Mouse (Mus musculus): ENCODE results near the gene Dhh.
"Not testable (repeated sequence)": the region's sequence is repeated elsewhere in the genome, so short reads cannot be mapped to it uniquely, and the experiment has no call there.

Dhh gene

DNA sequence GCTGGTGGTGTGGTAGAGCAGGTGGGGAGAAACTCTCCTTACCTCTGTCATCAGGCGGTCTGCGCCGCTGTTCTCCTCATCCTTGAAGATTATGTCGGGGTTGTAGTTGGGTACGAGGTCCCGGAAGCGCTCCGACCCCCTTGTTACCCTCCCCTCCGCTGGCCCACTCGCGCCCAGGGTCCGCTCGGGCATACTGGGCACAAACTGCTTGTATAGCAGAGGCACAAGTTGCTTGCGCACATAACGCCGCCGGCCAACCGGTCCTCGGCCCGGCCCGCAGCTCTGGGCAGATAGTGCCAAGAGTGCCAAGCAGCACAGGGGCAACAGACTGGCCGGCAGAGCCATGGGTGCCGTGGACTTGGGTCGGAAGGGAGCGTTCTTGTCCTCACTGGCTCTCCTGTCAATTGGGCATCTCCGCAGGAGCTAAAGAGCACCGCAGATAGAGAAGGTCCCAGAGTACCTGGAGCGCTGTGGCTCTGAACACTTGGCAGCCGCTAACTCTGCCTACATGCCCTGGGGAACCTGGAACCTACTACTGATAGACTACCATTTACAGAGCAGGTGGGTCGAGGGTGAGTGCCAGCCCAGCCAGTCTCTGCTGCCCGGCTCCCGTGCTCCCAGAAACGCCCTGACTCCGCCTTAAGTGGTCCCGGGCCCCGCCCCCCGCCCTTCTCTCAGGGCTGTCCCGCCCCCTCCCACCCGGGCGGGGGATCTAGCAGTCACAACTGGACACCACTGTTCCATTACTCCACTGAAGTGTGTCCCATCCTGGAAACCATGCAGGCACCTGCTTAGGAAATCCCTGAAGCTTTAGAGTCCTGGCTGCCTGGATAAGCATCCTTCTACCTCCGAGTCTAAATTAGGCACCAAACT lies at the start of gene Dhh:
TSS of gene Dhh (minus strand) at position 613 of the 873 bp plus-strand sequence.
- no peak for DNase-seq (ENCODE audit: low read depth, low spot score)

DNA sequence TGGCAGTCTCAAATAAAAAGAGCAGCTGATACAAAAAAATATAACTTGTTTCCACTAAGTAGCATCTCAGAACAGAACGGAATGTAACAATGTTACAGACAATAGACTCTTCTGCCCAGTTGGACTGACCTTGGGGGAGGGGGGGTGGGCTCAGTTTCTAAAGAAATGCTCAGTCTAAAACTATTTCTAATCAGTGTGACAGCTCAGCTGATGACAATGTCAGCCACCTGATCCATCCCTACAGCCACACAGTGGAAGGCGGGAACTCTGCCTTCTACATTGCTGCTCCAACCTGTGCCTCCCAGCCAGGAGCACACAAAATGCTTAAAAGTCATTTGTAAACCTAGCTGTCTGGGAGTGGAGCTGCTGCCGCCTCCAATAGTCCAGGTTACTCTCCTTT lies 49.5 kb upstream of the Dhh start:
- no peak for DNase-seq (ENCODE audit: low read depth, low spot score)

DNA sequence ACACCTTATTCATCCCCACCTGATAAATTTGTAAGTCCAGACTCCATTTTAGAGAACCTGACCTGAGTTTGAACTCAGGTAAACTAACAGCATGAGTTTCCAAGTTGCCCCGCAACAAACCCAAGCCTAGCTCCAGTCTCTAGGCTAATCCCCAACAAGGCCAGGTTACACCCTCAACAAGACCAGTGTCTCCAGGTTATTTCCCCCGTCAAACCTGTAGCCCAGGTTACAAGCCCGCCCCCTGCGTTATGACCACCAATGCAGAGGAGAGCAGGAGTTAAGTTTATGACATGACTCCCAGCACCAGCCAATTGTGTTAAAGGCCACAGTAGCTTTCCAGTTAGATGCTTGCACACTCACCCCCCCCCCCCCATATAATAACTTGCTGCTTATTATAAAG lies 44.8 kb upstream of the Dhh start:
- no peak for DNase-seq (ENCODE audit: low read depth, low spot score)

DNA sequence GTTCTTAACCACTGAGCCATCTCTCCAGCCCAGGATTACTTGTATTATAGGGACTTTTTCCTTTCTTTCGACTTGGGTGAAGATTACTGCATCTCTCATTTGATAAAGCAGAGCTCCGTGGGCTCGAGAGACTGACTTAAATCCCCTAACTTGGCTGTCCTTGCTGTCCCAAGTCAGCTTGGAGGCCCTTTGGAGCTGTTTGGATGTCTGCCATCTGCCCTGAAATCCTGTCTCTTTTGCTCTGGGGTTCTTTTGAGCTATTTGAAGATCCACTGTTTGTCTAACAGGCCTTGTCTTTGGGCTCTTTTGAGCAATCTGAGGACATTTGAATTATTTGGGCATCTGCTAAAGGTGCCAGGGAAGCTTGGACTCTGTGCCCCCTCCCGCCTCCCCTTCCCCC lies 43.7 kb upstream of the Dhh start:
- DNase-seq (ENCODE audit: low read depth, low spot score) = no peak

DNA sequence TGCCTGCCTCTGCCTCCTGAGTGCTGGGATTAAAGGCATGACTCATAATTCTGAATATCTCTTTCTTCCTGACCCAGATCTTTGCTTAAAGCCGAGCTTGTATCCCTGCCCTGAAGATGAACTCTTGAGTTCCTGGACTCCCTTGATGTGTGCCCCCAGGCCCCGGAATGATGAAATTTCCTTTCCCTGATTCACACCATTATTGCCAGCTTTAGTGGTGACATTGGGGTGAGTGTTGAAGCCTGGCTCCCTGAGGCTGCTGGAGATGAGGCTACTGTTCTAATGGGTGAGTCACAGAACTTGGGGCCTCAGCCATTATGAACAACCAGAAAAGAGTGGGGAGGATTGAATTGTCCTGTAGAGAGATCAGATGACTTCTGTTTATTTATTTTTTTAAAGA lies 43.2 kb upstream of the Dhh start:
- DNase-seq (ENCODE audit: low read depth, low spot score) = no peak

DNA sequence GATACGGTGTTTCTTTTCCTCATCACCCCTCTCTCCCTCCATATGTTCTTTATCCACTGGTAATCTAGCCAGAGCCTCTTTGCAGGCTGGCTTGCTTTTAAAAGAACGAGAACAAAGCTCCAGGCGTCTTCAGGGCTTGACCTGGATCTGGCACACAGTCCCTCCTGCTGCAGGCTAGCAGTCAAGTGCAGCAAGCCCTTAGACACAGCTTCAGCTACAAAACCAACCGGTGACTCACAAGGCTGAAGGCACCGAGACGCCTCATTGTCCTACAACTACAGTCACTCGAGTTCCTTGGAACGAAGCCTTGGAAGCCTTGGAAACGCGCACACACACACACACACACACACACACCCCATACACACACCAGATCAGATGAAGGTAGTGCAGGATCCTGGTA lies 42.5 kb upstream of the Dhh start:
- DNase-seq (ENCODE audit: low read depth, low spot score) = peak; percentile 78

DNA sequence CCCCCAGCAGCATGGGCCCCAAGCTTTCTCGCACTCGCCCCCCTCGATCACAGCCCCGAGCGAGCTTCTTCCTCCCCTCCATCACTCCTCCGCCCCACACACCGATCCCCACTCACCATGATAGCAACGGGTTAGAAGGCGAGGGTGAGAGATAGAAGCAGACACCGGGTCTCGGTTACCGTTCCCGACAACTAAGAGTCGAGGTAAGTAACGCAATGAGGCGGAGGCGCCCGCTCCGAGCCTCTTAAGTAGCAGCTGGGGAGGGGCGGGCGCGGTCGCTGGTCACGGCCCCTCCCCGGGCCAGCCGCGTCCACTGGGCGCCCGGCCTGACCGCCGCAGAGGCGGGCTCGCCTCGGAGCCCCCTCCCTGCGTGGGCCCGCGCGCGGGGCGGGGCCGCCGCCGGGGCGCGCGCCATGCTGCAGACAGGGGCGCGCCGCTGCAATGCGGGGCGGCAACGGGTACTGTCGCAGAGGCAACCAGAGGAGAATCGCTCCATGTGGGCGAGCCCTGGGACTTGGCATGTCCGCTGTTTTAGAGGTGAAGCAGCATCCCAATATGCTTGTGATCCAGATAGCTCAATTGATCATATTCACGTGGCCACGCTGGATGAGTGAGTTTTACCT lies 36.0 kb upstream of the Dhh start, which contains the start of gene Tuba1b:
TSS of gene Tuba1b (minus strand) at position 349 of the 623 bp plus-strand sequence.
- DNase-seq (ENCODE audit: low read depth, low spot score) = peak; percentile 96

DNA sequence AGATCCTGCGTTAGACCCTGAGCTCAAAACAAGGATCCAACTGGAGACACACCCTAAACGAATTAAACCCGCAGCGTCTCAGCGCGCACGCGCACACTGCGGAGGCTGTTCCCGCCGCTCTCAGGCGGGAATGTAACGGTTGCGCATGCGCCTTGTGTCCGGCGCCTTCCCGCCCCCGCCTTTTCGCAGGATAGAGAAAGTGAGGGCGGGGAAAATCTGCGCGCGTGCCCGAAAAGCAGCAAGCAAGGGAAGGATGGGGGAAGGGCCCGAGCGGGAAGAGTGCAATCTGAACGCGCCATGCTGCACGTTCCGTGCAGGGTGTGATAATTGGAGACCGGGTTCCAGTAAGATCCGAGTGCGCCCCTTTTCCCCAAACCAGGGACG lies 35.5 kb upstream of the Dhh start:
- peak; percentile 99 for DNase-seq (ENCODE audit: low read depth, low spot score)

DNA sequence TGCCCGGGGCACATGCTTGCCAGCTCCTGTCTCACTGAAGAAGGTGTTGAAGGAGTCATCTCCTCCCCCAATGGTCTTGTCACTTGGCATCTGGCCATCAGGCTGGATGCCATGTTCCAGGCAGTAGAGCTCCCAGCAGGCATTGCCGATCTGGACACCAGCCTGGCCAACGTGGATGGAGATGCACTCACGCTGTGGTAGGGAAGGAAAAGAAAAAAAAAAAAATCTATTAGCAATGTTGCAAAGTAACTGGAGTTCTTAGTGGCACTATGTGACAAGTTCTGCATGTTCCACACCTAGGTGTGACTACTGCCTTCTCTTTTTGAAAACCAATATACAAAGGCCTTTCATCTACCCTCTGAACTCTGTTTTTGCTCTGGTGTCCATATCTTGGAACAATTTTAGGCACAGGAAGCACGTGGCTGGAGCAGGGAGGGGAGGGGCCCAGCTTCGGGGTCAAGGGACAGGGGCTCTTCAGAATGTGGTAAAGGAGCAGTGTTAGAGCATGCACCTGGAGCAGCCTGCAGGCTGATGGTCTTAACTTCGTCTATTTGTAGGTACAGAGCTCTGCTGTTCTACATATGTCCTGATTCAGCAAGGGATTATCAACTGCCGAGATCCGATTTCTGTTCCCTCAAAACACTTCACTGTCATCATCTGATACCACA lies 34.8 kb upstream of the Dhh start:
- peak; percentile 52 for DNase-seq (ENCODE audit: low read depth, low spot score)

DNA sequence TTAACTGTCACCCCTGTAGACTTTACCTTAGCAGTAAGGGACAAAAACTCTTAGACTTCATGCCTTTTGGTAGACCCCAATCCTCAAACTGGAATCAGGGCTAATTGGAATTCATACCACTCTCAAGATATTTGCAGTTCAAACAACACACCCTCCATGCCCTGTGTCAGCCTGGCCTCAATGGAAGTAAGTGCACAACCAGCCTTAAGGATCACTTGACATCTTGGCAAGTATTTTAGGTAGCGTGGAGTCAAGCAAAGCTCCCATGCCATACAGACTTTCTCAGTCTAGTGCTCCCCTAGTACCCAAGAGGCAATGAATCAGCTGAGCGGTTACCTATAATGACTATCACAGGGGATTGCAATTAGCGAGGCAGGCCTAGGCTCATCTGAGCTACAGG lies 32.7 kb upstream of the Dhh start:
- DNase-seq (ENCODE audit: low read depth, low spot score) = no peak

DNA sequence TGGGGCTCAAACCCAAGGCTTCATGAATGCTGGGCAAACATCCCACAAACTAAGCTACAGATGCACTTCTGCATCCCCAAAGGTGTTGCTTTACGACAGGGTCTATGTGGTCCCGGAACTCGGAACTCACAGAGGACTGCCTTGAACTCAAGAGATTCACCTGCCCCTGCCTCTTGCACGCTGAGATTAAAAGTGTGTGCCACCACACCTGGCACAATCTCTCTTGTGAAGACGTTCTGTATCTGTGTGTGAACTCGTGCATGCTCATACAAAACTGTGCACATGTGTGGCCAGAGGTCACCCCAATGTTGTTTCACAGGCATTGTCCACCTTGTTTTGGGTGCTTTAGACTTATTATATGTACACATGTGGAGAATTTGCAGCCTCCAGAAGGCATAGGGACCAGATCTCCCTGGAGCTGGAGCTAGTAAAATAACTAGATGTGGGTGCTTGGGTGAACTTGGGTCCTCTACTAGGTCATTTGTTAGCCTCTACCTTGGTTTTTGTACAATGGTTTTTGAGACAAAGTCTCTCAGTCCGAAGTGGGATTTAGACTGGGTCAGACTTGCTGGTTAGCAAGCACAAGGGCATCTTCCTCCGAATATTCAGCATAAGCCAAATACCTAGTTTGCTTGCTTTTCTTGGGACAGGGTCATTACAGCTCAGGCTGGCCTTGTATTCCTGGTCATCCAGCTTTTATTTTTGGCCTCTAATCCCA lies 31.8 kb upstream of the Dhh start:
- DNase-seq (ENCODE audit: low read depth, low spot score) = no peak

DNA sequence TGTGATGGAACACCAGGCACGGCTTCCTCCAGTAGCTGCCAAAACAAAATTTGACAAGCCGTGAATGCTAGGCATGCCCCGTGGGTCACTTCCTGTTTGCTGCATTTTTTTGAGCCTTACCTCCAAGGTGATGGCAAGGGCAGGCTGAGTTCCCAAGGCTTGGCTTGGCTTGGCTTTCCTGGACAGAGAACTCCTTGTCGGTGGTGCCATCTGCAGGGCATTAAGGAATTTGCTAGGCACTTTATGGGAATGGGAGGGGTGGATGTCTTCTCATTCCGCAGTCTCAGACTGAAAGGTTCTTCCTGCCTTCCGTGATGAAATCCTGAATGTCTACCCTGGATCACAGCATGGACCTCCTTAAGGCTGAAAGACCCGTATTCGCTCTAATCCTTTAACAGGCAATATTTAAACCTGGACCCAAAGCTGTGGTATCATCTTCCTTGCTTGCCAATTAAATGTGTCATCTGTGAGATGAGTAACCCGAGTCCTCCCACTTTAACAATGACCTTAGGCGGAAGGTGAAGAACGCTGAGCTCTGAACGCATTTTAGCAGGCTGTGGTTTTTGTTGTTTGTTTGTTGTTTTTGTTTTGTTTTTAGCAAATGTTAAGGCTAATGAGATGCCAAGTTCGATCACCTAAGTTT lies 30.4 kb upstream of the Dhh start:
- peak; percentile 95 for DNase-seq (ENCODE audit: low read depth, low spot score)

DNA sequence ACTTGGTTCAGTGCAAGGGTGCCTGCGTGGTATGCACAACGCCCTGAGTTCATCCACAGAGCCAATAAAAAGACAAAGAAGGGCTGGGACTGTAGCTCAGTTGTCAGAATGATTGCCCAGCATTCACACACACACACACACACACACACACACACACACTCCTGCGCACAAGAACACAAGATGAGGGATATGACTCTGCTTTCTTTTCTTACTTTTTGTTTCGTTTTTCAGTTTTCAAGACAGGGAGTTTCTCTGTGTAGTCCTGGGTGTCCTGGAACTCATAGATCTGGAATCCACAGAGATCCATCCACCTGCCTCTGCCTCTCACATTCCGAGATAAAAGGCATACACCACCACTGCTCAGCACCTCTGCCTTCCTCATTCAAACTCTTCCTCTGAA lies 29.2 kb upstream of the Dhh start:
- DNase-seq (ENCODE audit: low read depth, low spot score) = no peak

DNA sequence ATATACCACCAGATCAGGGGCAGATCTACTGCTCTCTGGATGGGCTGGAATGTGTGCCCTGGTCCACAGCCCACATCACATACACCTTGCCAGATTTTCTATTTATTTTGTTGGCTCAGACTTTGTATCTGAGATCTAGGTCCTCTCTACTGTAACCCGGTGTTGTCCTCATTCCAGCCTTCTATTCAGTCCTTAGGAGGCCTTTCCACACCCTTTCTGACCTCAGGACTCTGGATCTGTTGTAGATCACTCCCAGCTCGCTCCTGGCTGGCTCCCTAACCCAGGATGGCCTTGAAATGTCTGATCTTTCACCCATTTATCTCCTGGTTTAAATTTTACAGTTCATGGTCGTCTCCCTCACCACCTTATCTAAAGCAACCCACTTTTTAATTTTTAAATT lies 26.3 kb upstream of the Dhh start:
- DNase-seq (ENCODE audit: low read depth, low spot score) = no peak

DNA sequence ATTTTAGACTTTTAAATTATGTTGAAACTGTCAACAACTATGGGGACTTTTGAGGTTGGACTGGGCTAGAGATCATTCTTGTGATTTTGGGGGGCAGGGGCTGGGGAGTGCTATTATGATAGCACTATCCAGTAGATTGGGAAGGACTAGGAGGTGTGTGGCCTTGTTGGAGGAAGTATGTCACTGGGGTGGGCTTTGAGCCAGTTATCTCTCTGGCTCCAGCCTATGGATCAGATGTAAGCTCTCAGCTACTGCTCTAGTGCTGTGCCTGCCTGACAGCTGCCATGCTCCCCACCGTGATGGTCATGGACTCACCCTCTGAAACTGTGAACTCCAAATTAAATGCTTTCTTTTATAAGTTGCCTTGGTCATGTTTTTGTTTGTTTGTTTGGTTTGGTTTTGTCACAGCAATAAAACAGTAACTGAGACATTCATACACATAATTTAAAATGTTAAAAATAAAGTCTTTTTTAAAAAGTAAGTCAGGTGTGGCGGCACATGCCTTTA lies 24.7 kb upstream of the Dhh start:
- no peak for DNase-seq (ENCODE audit: low read depth, low spot score)

DNA sequence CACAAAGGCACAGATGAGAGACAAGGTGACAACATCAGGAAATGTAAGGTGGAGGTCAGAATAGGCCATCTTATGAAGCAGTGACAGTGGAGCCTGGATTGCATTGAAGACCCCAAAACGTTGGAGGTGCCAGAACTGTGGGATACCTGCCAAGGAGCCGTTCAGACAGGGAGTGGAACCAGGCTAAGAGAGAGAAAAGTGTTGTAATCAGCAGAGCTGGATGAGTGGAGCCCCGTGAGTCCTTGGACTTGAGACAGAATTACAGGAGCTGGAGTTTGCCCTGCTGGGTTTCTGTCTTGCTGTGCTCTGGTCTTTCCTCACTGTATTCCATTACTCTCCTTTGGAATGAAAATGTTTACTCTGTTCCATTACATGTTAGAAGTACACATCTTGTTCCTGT lies 24.2 kb upstream of the Dhh start:
- DNase-seq (ENCODE audit: low read depth, low spot score) = no peak

DNA sequence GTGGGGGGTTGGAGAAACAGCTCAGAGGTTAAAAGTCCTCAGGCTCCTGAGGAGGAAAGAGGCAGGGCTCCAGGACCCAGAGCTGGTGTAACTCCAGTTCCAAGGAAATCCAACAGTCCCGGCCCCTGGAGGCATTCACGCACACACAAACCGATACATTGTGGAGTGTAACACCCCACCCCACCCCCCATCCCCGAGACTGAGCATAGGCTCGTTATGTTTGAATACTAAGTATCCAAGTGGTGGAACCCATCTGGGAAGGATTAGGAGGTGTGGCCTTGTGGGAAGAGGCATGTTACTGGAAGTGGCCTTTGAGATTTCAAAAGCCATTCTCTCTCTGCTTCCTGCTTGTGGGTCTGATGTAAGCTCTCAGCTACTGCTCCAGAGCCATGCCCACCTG lies 23.2 kb upstream of the Dhh start:
- no peak for DNase-seq (ENCODE audit: low read depth, low spot score)

DNA sequence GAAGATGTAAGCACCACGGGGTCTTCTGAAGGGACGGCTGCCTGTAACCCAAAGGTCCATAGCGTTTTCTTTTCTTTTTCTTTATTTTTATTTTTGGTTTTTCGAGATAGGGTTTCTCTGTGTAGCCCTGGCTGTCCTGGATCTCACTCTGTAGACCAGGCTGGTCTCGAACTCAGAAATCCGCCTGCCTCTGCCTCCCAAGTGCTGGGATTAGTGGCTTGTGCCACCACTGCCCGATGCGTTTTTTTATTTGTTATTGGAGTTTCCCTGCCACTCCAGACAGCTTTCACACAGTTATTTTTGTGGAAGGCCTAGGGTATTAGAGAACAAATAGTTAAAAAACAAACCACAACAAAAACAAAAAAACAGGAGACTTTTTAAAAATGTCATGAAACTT lies 20.2 kb upstream of the Dhh start:
- DNase-seq (ENCODE audit: low read depth, low spot score) = not testable (repeated sequence)

DNA sequence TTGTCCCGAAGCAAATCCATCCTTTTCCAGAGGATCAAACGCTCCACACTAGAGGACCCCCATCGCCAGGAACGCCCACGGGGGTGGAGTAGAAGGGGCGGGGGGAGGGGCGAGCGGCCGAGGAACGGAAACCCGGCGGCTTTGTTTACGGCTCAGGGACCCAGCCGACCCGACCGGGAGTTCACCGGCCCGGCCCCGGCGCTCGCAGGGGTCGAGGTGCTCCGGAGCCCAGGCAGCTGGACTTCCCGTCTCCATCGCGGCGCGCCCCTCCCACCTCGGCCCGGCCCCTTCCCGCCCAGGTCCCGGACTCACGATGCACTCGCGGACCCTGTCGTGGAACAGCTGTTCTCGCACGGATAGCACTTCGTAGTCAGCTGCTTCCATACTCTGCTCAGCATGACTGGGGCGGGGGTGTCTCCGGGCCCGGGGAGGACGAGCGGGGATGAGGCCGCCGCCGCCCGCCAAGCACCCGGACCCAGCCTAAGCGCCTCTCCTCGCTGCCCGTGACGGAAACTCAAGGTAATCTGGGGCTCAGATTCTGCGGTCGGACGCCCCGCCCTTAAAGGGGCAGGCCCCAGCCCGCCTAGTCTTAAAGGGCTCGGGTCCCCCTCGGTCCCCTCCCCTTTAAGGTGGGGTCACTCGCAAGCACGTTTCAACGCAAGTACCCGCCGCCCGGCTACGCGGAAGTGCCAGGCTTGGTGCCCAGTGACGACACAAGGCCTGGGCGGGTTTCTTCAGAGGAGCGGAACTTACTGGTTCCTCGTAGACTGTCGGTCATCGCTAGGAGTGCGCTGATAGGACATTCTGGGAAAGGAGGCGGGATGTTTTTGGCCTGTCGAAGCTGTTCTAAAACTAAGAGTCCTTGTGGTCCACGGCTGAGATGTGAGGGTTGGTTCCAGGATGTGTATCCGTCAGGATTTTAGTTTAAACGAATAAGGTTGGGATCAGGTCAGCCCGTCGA lies 19.5 kb upstream of the Dhh start, which contains the start of gene Lmbr1l:
TSS of gene Lmbr1l (minus strand) at position 694 of the 961 bp plus-strand sequence.
- DNase-seq (ENCODE audit: low read depth, low spot score) = peak; percentile 100

DNA sequence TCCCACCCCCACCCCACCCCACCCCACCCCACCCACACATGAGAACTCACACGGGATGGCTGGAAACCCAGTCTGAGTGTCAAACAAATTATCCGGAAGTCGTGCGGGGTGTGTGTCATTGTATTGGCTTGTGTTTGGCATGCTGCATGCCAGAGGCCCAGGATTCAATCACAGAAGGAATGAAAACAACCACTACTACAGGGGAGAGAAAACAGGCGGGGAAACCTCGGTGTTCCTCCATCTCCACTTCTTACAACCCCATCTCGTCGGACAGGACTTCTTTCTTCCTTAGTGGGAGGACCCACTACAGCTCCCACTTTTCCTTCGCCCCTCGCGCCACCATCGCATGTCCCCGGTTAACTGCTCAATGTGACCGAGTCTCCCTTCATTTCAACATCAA lies 18.8 kb upstream of the Dhh start:
- no peak for DNase-seq (ENCODE audit: low read depth, low spot score)

Data from brain, adult 2 months (tissue).